Mouse (Mus musculus) heart, postnatal 25 days (tissue): Measurements from ENCODE around the gene Klc3. TPM values are rescaled to one million over a fixed set of nuclear protein-coding genes. Genes with fewer than 3 reads are reported as not detected.

Experiments used
- DNase-seq: peaks from one replicate; pipeline ENCODE4 v3.0.0; 2022; ENCODE audit warnings: low spot score
- intact Hi-C: fragments of 180-260 bp; cut with DNase I; formaldehyde crosslinking; loops from one replicate; pipeline ENCODE4 v1.15.1; 2025
- microRNA-seq: library from miRNA; unstranded; fragments of <30 nt; microRNA quantifications from one replicate; pipeline ENCODE4 v1.2.0, GENCODE M21; 2022
- total RNA-seq, 2 experiments: library from RNA; stranded (reverse); gene quantifications; 2 replicates each; pipeline ENCODE4 v1.2.3; 2021

The Klc3 gene
- total RNA-seq, 2 experiments from 2014 or later, result 0.23 to 0.31 TPM

DNA sequence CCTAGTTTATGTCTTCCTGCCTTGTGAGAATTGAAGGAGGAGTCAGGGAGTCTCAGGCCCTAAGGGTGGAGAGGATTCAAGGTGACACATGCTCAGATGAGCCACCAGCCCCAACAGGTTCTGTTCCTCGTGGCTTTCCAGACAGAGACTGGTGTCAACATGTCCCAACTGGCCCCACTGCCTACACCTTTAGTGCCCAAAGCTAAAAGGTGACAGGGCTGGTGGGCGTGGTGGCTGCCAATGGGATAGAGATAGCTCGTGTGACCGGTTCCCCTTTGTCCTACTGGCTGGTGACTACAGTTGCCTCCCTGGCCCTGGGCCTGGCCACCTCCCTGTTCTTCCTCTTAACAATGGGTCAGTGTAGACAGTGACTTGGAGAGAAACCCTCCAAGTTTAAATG lies 38.5 kb downstream of the Klc3 start:
- intact Hi-C loops, result no loop called here

DNA sequence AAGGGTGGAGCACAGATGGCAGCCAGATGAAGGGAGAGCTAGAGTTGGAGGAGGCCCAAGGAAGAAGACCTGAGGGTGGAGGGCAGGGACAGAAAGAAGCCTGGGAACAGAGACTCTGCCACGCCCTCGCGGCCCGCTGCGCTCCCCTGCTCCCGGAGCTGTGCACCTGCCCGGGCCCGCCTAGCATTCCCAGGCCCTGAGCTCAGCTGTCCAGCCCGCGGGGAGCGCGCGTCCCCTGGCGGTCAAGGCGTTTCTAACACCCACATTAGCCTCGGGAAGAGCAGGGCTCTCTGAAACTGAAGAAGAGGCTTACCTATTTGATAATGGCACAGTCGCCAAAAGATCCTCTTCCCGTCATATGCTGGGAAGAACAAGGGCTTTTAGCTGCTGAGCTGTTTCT lies 40.0 kb downstream of the Klc3 start:
- DNase-seq, result no peak
- intact Hi-C loops, result loop anchor here (5.0 kb wide), 1 partner anchor 67 kb away; no protein-coding TSS in a partner anchor

More for the DNA sequence above, 38.5 kb downstream of the Klc3 start:
- DNase-seq, result no peak

DNA sequence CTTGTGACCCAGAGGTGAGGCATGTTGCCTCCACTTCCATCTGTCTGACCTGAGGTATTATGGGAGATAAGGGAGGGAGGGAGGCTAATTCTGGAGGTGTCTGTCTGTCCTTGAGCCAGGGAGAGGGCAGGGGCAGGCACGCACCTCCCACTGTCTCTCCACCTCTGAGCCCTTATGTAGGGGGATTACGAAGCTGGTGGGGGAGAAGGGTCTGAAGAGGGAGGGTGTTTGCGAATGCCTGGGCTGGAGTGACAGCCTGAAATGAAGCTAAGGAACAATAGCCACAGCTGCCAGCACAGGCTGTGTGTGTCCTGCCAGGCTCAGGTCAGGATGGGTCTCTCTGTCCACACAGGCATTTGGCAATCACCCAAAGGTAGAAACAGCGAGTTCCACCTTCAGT lies 41.6 kb downstream of the Klc3 start:
- DNase-seq, result no peak
- intact Hi-C loops, result loop anchor here (5.0 kb wide), 1 partner anchor 65 kb away; no protein-coding TSS in a partner anchor

DNA sequence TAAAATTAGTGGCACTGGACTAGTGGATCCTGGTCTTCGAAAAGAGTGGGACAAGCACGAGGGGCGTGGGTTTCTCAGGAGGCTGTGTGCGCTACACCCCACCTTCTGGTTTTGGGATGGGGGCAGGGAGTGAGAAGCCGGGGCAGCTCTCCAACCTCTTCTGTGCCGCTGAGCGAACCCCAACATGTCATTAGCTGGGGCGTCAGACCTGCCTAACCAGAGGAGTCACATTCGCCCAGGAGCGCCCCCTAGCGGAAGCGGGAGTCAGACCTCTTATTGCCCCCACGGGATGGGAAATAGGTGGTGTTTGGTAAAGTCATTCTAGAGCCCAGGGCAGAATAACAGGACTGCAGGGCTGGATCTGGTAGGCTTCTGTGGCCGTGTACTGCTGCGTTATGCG lies 42.2 kb downstream of the Klc3 start:
- intact Hi-C loops, result loop anchor here (5.0 kb wide), 1 partner anchor 64 kb away; no protein-coding TSS in a partner anchor
- peak; percentile 48 for DNase-seq

DNA sequence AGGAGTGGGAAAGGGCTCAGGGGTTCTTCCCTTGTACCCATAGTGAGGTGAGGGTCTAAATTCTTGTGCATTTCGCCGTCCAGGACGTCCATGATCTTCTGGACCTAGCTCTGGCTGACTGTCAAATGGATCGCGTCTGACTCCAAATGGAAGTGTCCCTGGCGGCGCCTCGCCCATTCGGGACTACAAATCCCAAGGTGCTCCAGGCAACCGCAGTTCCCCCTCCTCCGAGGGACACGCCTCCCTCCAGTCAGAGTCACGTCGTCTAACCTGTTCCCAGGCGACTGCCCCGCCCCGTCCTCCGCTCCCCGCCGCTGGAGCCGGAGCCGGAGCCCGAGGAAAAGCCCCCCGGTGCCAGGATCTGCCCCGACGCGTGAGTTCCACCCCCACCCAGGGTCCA lies 43.0 kb downstream of the Klc3 start:
- DNase-seq, result peak; percentile 89
- intact Hi-C loops, result loop anchor here (5.0 kb wide), 1 partner anchor 64 kb away; no protein-coding TSS in a partner anchor

DNA sequence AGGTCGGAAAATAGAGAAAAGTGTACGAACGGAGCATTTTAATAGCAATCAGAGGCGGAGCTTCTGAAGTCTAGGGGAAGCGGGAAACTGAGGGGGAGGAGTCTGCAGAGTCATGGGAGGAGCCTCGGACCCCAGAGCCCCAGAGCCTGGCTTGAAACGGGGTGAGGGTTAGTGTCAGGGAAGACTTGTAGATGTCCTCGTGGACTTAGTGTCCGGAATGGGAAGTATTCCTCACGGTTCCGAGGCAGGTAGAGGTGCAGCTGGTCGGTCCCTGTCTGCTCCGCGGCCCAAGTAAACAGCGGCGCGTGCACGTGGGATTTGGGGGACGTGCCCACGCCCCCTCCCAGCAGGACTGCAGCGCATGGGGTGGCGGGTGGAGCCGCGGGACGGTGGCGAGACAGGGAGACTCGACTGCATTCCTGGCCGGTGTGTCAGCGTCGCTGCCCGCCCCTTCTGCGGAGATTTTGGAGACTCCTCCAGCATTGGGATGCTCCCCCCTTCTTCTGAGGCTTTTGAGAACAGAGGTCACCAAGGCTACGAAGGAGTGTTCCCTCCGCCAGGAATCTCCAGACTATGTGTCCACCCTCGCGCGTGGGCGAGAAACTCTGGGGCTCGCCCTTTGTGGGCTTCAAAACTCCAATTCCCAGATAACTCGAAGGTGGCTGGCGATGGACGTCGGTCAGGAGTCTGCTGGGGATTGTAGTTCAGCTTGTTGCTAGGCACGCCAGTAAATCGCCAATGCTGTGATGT lies 43.8 kb downstream of the Klc3 start:
- intact Hi-C loops, result loop anchor here (5.0 kb wide), 1 partner anchor 63 kb away; no protein-coding TSS in a partner anchor
- peak; percentile 69 for DNase-seq

DNA sequence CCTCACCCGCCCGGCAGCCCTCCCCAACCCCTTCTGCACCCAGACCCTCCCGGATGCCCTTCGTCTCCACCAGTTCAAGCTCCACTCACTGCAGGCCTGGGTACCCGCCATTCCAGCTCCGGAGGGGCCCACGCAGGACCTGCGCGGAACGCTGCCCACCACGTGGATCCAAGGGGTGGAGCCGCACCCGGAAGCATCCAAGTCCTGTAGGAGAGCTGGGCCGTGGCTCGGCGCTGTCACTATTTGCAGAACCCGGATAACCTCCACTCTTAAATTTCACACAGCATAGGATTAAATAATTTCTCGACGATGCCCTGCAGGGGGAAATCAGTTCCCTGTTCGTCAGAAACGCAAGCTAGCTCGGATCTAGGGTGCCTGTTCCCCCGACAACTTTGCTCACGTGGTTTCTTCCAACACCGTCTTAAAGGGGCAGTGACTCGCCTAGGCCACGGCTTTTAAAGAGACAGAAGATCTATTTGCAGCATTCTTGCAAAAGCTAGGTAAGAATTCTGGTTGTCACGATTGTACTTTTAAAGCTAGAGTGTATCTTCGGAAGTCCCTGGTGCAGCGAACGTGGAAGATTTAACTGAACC lies 44.5 kb downstream of the Klc3 start, which contains the start of the genes Cd3eap and Ppp1r13l:
Gene Cd3eap, minus strand, starts transcription at position 185 of the 593 bp plus-strand sequence.
Gene Ppp1r13l, plus strand, starts transcription at position 451 of the 593 bp plus-strand sequence.
- intact Hi-C loops, result no loop called here
- DNase-seq, result peak; percentile 77

DNA sequence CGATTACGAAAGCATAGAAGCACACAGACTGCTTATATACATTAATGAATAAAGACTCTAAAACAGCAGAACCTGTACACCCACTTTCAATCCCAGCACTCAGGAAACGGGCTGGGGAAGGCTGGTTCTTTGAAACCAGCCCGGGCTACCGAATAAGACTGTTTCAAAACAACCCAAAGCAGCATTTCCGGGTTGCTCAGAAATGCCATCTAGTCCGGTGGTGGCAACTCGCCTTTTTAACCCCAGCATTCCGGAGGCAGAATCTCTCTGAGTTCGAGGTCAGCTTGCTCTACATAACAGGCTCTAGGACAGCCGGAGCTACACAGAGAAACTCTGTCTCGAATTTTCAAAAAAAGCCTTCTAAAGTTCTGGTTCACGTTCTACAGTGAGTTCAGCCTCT lies 45.3 kb downstream of the Klc3 start:
- intact Hi-C loops, result no loop called here
- no peak for DNase-seq

DNA sequence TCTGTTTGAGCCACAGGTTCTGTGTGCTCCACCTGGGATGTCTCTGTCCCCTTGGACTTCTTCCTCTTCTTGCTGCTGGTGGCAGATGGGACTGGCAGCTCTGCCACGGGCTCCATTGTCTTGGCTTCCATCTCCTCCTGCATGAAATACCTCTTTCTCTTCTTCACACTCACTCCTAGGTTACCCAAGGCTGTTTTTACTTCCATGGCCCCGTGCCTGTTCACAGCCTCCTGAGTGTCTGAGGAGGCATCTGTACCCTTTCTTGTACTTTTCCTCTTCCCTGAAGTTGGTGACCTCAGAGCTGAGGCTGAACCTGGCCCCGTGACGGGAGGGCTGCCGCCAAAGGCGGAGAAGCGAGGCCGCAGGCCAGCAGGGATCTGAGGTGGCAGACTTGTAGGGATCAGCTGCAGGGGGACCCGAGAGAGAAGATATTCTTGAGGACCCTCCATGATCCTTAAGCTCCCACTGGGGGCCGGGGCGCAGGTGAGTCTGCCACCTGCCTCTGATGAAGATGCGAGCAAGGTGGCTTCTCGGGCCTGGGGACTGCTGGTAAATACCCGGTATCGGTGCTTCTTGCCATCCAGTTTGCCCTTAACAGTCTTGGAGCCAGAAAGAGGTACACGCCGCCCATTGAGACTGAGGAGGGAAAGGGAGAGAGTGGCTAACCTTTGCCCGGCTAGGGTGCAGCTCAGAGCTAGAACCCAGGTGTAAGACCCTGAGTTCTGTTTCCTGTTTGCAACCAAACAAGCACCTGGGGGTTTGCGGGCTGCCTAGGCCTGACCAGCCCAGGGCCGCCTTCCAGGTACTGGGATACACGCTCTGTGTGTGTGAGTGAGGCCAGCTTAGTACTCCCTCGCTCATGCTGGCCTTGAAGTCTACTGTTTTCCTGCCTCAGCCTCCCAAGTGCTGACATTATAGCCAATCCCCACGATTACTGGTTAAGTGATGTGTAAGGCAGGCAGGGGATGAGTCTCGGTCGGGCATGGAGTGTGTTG lies 46.2 kb downstream of the Klc3 start:
- no peak for DNase-seq
- intact Hi-C loops, result no loop called here

DNA sequence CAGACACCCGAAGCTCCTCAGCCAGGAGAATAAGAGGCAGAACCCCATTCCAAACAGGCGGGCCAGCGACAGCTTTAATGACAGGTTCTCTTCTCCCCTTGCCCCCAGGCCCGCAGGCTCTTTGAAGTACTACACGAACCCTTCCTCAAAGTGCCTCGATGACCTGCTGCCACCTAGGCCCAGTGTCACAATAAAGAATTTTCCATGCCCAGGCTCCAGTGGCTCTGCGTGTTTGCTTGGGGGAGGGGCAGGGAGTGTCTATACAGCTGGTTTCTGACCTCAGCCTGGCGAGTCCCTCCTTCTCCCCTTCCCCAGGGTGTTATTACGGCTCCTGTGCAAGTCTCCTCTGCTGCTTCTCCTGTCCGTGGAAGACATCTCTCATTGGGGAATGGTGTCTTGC lies 47.6 kb downstream of the Klc3 start:
- DNase-seq, result no peak
- intact Hi-C loops, result no loop called here

DNA sequence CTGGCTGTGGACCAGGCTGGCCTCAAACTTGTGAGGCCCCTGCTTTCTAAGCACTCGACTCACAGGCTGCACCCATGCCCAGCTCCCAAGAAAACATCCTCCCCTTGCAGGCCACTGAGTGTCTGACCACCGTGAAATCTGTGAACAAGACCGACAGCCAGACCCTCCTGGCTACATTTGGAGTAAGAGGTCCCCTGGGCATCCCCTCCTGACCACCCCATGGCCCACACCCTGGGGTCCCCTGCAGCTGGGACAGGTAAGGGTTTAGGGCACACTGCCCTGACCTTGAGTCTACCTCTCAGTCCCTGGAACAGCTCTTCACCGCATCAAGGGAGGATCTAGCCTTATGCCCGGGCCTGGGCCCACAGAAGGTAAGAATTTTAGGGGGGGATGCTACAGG lies 48.9 kb downstream of the Klc3 start:
- intact Hi-C loops, result no loop called here
- DNase-seq, result no peak

DNA sequence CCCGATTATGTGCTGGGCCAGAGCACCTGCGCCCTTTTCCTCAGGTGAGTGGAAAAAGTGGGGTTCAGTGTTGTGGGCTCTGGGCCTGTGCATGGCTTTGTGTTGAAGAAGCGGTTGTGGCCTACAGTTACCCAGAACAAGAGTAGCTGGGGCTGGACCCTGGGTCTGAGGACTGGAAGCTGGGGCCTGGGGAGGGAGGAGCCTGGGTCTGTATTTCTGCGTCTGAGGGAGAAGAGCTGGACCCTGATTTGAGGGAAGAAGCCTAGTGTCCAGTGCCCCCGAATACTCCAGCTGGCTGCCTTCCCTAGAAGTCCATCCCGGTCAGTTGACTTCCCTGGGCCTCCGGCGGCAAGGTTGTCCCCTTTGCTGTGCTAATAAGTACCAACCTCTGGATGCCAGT lies 53.7 kb downstream of the Klc3 start:
- intact Hi-C loops, result no loop called here
- no peak for DNase-seq

DNA sequence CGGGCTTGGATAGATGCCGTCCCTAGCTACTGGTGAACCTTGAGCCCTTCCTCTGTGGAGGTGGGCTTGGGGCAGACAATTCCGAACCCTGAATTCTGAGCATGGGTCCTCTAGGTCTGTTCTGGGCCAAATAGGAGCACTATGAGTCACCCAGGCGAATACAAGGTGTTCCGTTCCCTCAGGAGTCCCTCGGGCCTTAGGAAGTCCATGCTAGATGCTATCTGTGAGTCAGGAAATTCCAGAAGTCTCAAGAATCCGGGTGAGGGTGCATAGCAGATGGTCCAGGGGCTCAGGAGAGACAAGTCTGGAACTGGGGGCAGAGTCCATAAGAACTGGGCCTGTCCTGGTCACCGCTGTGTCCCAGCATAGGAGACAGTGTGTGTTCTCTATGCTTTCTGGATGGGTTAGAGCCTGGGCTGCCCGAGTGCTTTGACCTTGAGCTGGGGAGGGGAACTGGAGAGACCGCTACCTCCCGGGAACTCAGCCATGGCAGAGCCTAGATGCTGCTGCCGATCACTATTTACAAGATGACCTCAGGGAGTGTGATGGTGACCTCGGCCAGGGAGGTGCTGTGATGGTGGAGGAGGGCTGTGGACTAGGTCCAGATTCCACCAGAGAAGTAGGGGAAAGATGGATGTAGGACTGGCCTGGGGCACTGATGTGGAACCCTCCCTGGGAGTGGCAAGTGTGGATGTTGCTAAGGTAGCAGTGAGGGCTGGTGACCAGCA lies 54.6 kb downstream of the Klc3 start:
- DNase-seq, result no peak
- intact Hi-C loops, result loop anchor here (5.0 kb wide), 1 partner anchor 192 kb away; no protein-coding TSS in a partner anchor

DNA sequence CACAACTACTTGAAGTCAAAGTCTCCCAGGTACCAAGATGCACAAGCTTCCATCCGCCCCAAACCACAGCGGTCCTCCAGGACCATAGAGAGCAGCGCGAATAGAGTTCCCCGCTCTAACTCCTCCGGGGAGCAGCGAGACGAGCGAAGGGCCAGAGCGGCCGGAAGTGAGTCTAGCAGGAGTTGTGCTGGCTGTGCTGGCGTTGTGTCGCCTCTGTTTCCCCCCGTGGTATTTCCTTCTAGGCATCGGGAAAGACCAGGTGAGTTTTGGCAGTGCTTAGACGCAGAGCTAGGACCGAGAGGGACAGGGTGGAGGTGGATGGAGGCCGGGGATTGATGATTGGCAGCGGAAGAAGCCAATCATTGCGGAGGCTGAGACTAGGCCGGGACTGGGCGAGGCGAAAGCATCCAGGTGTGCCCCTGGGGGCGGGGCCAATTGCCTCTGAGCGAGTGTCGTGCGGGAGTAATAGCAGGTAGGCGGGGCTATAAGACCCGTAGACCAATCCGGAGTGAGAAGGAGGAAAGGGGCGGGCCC lies 58.9 kb downstream of the Klc3 start:
- peak; percentile 89 for DNase-seq
- intact Hi-C loops, result loop anchor here (5.0 kb wide), 2 partner anchors 168 to 188 kb away; partner anchors contain the start of gene Eml2

Small RNA genes lying within 50 kb of the gene (microRNA-seq; reads per million reads assigned to microRNA genes)
- not detected for gene Mir343

Other genes starting within 250 kb of the Klc3 start
- under 1 TPM; 0.21 to 0.22 TPM for gene Gipr, start 238.0 kb downstream of the Klc3 start, total RNA-seq
- gene Eml2, start 227.7 kb downstream of the Klc3 start, total RNA-seq, result 10 to 100 TPM; 37.1 to 37.8 TPM
- 1 to 10 TPM; 8.6 to 9.4 TPM for gene Gpr4, start 191.6 kb downstream of the Klc3 start, total RNA-seq
- gene Opa3, start 175.8 kb downstream of the Klc3 start, total RNA-seq, result 10 to 100 TPM; 57.6 to 59.3 TPM
- 10 to 100 TPM; 35.7 to 39.4 TPM for gene Vasp, start 132.3 kb downstream of the Klc3 start, total RNA-seq
- gene Ppm1n, start 124.0 kb downstream of the Klc3 start, total RNA-seq, result not detected
- 100 to 1,000 TPM; 124 to 136 TPM for gene Rtn2, start 121.5 kb downstream of the Klc3 start, total RNA-seq
- gene Fosb, start 94.1 kb downstream of the Klc3 start, total RNA-seq, result under 1 TPM; 0.59 to 0.81 TPM
- gene Ercc1, start 59.3 kb downstream of the Klc3 start, total RNA-seq, result 10 to 100 TPM; 40.7 to 45.1 TPM
- 1 to 10 TPM; 9.1 to 9.7 TPM for gene Cd3eap, start 44.6 kb downstream of the Klc3 start, total RNA-seq
- gene Ppp1r13l, start 44.4 kb downstream of the Klc3 start, total RNA-seq, result 10 to 100 TPM; 36.5 to 40.5 TPM
- 10 to 100 TPM; 10.8 to 12.6 TPM for gene Ercc2, start 22.1 kb downstream of the Klc3 start, total RNA-seq
- gene Ckm, start 672 bp upstream of the Klc3 start, total RNA-seq, result 1,000 to 10,000 TPM; 4,463 to 5,048 TPM
- gene Mark4, start 54.7 kb upstream of the Klc3 start, total RNA-seq, result 10 to 100 TPM; 22.3 to 24.3 TPM
- 1 to 10 TPM; 1.2 to 1.3 TPM for gene Exoc3l2, start 59.2 kb upstream of the Klc3 start, total RNA-seq
- gene Bloc1s3, start 104.3 kb upstream of the Klc3 start, total RNA-seq, result 1 to 10 TPM; 2.3 to 2.4 TPM
- 10 to 100 TPM; 35.6 to 35.9 TPM for gene Trappc6a, start 104.3 kb upstream of the Klc3 start, total RNA-seq
- not detected for gene Nkpd1, start 113.7 kb upstream of the Klc3 start, total RNA-seq
- 10 to 100 TPM; 48.0 to 52.3 TPM for gene Ppp1r37, start 159.0 kb upstream of the Klc3 start, total RNA-seq
- gene Zfp296, start 173.2 kb upstream of the Klc3 start, total RNA-seq, result under 1 TPM; 0.28 to 0.49 TPM
- 10 to 100 TPM; 44.6 to 45.6 TPM for gene Gemin7, start 173.5 kb upstream of the Klc3 start, total RNA-seq
- gene Clasrp, start 200.4 kb upstream of the Klc3 start, total RNA-seq, result 10 to 100 TPM; 14.5 to 20.5 TPM
- 1 to 10 TPM; 7.3 to 7.6 TPM for gene Relb, start 225.3 kb upstream of the Klc3 start, total RNA-seq